Mouse (Mus musculus) thymus, adult 2 months (tissue): Measurements from ENCODE around the gene Arid5a.

ENCODE experiments used
- CTCF ChIP-seq: fragments of 200-500 bp; IDR thresholded peaks from 2 replicates; pipeline ENCODE4 v1.5.1; 2012; ENCODE audit warnings: mild to moderate bottlenecking, control low read depth, low read length, moderate library complexity, borderline replicate concordance; ENCODE audit not compliant: control insufficient read depth, poor library complexity, insufficient read depth; ENCODE audit errors: extremely low read depth
- POLR2A ChIP-seq: fragments of 200-500 bp; IDR thresholded peaks from 2 replicates; pipeline ENCODE4 v1.6.1; 2012; ENCODE audit warnings: mild to moderate bottlenecking, low read length, control low read depth, moderate library complexity; ENCODE audit not compliant: control insufficient read depth, poor library complexity, insufficient read depth; ENCODE audit errors: extremely low read depth

DNA sequence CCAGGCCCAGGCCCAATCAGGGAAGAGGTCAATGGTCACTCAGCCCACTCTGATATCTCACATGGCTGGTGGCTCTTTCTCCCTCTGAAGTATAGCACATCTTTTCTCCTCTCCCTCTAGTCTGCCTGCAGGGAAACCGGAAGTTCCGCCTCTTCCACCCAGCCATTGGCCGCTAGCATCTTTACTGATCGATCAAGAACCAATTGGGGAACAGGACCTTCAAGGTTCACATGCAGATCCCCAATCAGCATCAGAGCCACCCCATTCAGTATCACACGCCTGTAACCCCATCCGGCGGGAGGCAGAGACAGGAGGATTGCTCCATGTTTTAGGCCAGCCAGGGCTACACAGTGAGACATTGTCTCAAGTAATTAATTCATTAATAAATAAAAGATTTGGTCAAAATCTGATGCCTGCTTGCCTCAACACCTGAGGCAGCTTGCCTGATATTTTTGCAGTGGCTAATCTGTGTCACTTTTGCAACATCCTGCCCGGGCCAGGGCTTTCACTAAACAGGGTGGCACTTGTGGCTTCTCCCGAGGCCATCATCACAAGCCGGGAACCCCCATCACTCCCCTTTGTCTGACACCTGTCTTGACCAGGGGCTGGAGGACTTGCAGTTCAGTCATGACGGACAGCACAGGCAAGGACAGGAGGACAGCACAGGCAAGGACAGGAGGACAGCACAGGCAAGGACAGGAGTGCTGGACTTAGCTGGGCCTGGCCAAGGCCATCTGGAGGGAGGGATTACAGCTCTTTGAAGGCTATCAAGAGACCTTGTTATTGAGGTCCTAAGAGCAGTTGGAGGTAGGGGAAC lies 7.6 kb downstream of the Arid5a start:
- TF ChIP-seq CTCF (no peak), POLR2A (no peak)
